Mouse (Mus musculus): ENCODE measurements around the gene Sh2b2.

- TF ChIP-seq CTCF (IDR thresholded peaks at IDR 0.05; ENCODE audit: low read depth, low read length) (peak; percentile 90), EP300 (IDR thresholded peaks at IDR 0.05; ENCODE audit: insufficient read depth, low read depth, low read length) (no peak), POLR2A (IDR thresholded peaks at IDR 0.05; ENCODE audit: insufficient read depth, low read length) (no peak)
Observed at GRCm38 (mm10) chr5:136252899-136253298, 6.5 kb upstream of the Sh2b2 start.

Measured in ES-Bruce4 (cell line).